Mouse (Mus musculus): ENCODE data around the gene Vpreb2. TPM values are rescaled to one million over a fixed set of nuclear protein-coding genes. Genes with fewer than 3 reads are reported as not detected.
A peak's percentile ranks its signal among the peaks of the same experiment; 100 is the strongest.
"Not testable (repeated sequence)": the region's sequence is repeated elsewhere in the genome, so short reads cannot be mapped to it uniquely, and the experiment has no call there.

Gene Vpreb2
- under 1 TPM in 1 of 2 experiments, not detected in 1; 0.36 TPM for total RNA-seq (2021)
- long read RNA-seq, experiment 1: 0 reads
- long read RNA-seq, experiment 2: 0 reads

DNA sequence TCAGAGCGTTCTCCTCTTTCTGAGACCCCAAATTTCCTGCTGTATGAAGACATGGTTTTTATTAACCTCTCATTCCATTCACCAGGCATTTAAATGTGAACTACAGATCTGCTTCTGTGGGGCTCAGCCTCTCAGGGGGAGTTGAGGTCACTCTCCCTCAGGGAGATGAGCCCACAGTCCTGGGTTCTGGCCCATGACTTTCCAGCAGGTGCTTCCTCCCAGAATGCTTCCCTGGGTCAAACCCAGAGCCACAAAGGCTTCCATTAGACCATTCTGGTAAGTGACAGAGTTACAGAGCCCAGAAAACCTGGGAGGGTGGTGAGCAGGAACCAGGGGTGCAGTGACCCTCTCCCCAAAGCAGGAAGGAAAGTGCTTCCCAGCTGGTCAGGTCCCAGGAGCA lies at the start of gene Vpreb2:
Gene Vpreb2 (plus strand): TSS at position 301 of the 400 bp plus-strand sequence.
- no peak for DNase-seq

DNA sequence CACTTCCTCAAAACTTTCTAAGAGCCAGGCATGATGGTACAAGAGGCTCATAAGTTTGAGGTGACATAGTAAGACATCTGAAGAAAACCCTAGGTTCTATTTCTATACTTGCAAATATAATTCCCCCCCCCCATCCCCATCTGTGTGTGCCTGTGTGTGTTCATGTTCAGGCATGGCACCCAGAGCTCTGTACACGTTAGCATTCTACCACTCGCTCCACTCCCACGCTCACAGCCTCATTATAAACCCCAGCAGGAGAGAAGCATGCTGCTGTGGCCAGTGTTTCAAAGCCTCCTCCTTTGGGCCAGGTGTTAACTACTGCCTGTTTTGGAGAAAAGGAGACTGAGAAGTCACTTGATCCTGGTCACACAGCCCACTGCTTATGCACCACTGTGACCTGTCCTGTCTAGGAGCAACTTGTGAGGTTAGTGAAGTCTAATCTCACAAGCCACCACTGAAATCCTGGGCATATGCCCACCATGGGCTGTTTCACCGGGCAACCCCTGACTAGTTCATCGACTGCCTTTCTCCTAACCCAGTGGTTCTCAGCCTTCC lies 48.2 kb upstream of the Vpreb2 start:
- no peak for DNase-seq

DNA sequence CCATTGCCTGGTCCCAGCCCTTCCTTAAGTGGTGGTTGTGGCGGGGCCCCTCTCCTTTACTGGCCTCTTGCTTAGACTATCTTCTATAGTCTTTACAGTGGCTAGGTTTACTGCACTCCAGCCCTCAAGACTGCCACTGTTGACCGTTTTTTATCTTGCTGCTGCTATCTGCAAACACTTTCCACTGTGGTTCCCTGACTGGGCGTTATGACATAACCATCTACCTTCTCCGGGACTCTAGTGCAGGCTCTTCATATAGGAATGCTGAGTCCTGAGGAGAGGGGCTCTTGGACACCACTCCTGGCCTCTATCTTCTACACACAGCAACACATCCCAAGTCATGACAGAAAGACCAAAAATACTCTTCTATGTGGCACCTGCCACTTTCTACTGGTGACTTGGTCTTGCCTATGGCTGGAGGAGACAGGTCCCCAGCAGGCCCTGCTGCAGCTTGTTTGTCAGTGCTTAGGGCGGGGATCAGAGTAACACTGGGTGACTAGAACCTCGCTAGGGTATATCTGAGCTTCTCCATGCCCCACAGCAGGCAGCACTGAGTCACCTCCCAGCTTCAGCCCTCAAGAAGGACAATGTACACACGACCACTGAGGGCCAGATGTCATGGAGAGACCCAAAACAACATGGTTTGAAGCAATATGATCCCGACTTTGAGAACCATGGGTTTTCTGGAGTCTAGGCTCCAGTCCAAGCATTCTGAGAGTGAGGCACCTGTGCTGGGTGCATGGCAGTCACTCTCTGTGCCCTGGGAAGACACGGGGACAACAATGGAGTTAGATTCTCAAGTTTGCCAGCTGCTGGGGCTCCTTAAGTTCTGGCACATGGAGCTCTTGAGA lies 46.4 kb upstream of the Vpreb2 start:
- DNase-seq: no peak

DNA sequence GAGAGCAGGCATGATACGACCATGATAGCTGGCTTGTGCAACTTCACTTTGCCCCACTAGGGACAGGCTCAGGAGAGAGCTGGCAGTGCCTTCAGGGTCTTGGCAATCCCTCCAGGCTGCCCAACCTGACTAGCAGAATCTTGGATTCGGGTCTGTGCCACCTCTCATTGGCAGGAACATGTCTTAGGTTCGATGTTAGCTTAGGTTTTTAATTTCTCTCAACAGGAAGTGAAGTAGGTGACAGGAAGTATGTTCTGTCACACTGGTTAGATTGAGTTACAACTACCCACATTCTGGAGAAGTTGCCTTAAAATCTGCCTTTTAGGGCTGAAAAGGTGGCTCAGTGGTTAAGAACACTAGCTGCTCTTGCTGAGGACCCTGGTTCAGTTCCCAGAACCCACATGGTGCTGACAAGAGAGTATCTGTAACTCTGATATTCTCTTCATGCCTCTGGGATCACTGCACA lies 45.8 kb upstream of the Vpreb2 start:
- DNase-seq: peak; percentile 62

DNA sequence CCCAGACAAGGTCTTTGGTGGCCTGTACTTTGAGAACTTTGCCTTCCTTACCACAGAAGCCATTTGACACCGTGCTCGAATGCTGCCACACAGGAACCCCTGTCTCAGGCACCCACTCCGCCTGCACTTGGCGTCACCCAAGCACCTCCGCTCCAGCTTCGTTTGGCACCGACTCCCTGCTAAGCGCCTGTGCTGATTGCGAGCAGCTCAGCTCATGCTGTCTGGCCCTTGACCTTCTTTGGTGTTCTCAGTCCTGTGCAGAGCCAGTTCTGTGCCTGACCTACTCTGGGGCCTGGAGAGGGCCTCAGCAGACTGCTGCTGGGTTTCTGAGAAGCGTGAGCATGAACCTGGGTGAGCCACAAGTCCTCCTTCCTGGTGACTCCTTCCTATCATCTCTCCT lies 43.5 kb upstream of the Vpreb2 start:
- DNase-seq: peak; percentile 58

DNA sequence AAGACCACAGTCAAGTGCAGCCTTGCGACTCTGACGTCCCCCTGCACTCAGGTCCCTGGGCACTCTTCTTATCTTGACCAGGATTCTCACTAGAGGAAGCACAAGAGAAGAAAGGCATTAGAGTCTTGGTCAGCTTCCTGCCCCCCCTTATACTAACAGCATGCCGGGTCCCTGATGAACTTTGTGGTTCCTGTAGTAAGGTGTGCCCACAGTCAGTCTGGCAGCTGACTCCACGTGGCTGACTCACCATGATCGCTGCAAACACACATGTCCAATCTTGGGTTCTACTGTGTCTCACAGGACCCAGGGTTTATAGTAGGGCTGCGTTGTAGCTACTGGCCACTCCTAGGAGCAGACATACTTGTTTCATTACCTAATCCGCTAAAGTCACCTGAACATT lies 42.0 kb upstream of the Vpreb2 start:
- DNase-seq: no peak

DNA sequence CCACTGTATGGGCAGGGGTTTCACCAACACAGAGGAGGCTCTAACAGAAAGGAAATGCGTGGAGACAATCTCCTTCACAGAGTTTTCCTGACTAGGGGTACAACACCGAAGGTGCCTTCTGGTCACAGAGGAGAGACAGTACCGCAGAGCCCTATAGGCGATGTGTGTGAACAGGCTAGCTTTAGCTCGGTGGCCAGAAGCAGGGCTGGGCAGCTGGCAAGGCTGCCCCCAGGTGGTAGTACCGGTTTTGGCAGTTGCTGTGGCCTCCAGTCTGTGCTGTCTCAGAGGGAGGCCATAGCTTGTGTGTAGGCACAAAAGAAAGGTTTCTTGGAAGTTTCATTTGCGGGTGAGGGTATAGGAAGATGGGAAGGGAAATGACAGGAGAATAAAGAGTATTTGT lies 41.4 kb upstream of the Vpreb2 start:
- peak; percentile 82 for DNase-seq

DNA sequence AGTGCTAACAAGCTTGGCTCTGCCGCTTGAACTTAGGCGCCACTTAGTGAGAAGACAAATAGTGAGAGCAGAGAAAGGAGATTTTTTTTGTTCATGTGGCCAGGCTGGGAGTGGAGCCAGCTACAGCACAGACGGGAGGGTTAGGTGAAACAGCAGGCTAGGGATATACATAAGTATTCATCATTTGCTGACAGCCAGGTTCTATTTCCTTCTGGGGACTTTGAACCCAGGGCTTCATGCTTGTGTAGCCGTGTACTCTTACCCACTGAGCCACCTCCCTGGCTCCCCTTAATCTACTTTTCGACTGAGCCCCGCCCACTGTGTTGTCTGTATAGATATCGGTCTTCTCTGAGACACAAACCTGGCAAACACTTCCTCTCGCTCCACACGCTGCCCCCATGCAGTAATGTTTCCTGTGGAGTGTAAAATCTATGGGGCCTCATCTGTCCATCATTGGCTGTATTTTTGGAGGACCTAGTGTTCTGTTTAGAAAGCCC lies 40.9 kb upstream of the Vpreb2 start:
- no peak for DNase-seq

DNA sequence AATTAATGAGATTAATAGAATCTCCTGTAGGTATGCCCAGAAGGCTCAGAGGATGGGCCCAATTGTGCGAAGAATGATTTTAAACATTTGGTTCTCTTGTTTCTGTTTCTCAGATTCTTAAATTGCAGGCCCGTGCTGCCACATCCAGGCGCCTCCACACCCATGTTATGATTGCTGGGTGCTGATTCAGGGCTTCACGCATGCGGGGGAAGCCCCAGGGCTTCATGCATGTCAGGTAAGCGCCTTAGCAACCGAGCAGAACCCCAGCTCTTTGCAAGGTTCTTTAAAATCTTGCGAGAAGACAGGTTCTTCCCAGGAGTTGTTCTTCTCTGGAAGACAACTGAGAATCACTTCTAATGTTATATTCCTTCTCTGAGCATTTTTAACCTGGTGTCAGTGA lies 36.8 kb upstream of the Vpreb2 start:
- DNase-seq: no peak

DNA sequence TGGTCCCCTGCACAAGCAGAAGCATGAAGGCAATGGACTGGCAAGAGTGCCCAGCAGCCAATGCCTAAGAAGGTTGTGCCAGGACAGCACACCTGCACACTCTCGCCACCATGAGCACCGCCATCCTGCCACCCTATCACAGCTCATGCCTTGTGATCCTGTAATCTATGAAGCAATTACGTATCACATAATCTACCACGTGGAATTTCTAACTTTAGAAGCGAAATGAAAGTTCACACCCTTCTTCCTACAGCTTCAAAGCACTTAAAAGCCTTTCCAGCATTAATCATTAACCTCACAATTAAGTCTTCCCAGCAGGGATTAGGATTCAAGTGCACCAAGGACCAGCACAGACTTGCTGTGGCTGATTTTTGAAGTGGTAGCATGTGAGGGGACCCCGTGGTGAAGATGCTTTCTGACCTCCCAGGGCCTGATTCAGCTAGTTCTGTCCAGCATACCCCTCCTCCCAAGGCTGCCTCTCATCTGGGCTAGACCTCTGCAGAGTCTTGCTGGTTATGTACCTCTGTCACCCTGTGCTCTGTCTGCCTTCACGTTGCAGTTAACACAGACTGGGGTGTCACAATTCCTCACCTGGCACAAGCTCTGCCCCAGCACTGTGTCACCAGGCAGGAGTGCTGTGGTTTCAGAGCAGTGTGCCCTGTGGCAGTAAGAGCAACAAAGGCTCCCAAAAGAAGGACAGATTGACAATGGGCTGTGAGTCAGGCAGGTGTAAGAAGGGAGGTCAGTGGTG lies 35.0 kb upstream of the Vpreb2 start:
- DNase-seq: no peak

DNA sequence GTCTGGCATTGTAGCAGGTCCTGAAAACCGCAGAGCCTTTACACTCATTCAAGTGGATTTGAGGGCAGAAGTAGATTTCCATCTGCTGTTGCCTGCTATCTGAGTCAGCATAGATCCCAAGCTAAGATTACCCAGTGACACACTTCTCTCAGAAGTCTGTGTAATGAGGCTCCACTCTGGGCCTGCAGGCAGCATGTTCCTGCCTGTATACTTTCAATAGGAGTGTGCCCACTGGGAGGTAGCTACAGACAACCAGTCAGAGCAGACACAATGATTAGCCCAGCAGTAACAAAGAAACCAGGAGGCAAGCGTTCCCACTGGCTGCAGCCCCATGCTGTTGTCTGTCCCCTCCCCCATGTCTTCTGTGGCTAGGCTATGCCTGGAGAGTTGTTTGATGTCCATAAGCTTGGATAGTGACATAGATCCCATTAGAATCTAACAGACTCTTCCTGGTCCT lies 30.8 kb upstream of the Vpreb2 start:
- DNase-seq: no peak

DNA sequence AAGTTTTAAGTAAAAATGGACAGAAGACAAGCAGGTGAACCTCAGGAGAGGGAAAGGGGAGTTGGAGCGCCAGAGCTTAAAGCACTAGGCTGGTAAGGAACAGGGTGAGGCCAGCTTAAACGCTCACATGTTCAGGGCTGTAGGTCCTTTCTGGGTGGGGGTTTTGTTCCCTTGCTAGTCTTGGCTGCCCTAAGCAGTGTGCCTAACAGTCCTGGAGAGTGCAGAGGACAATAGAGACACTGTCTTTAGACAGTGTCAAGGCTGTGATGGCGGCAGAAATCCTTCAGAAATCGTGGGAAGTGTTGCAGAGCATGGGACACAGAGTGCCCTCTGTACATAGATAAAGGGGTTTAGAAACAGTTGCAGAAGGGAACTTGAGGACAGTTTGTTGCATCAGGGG lies 30.2 kb upstream of the Vpreb2 start:
- no peak for DNase-seq

DNA sequence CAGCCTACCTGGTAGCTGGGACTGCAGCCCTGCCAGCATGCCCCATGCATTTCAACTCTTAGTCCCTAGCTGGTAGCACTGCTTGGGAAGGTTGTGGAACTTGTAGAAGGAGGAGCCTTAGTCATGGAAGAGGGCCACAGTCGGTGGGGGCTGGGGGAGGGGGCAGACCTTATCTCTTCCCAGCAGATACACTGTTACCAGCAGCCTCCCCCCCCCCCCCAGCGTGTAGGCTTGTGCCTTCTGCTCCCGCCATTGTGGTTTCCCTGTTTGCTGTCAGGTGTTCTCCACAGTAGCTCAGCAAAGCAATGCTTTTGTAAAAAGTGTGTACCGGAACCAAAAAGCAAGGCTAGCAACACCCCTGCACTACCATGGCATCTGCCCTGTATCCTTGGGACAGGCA lies 28.6 kb upstream of the Vpreb2 start:
- no peak for DNase-seq

DNA sequence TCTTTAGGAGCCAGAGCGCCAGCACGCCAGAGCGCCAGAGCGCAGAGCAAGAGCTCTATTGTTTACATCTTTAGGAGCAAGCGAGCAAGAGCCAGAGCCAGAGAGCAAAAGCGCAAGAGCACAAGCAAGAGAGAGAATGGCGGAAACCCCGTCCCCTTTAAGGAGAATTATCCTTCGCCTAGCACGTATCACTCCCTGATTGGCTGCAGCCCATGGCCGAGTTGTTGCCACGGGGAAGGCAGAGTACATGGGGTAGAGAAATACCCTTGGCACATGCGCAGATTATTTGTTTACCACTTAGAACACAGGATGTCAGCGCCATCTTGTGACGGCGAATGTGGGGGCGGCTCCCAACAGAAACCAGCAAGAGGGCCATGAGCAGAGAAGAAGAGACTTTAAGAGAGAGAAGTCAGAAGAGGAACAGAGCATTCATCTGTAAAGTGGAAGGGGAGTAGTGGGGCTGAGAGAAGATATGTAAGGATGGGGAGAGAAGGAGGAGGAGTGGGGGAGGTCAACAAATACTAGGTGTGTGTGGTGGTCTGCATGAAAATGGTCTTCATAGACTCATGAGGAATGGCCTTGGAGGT lies 24.1 kb upstream of the Vpreb2 start:
- DNase-seq: not testable (repeated sequence)

DNA sequence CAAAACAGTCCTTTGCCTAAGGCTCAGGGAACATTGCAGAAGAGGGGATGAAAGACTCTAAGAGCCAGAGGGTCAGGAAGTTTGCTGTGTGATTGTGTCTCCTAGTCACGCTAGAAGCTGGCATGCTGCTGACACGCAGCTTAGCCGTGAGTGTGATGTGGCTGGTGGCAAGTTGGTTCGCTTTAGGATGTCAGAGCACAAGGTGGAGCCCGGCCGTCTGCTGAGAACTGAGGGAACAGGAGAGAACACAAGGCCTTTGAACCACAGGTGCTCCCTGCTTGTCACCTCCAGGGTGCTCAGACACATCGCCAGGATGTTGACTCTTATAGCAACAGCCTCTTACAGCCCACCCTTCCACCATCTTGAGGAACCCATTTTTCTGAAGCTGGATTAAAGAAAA lies 18.1 kb upstream of the Vpreb2 start:
- no peak for DNase-seq

DNA sequence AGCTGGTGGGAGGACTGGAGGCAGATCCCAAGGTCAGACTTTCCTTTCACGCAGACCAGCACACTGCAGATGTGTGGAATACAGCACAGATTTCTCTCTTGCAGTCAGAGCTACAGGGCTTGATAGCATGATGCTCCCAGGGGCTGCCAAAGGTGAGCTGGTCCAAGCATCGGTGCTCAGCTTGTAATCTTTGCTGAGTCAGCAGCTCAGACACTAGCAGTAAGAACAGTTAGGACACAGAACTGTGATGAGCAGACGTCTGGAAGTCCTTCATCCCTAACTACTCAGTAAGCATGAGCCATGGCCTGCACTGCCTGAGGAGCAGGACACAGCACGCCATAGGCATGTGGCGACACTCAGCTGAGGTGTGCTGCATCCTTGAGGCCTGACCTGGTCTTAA lies 8.4 kb upstream of the Vpreb2 start:
- DNase-seq: no peak

DNA sequence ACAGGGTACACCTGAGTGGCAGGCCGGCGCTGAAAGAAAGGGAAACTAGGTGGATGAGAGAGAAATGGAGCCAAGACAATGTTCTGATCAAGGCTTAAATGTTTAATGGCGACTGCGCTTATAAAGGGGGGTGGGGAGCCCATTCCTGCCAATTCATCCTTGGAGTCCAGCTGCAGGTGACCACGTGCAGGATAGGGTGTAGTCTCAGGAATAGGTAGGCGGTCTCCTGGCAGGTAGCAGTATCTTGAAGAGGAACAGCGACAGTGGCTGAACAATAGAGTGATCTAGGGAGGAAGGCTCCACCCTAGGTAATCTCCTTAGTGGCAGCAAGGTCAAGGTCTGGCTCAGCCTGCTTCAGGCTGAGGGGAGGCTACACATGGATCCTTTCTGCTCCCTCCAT lies 2.4 kb upstream of the Vpreb2 start:
- not testable (repeated sequence) for DNase-seq

DNA sequence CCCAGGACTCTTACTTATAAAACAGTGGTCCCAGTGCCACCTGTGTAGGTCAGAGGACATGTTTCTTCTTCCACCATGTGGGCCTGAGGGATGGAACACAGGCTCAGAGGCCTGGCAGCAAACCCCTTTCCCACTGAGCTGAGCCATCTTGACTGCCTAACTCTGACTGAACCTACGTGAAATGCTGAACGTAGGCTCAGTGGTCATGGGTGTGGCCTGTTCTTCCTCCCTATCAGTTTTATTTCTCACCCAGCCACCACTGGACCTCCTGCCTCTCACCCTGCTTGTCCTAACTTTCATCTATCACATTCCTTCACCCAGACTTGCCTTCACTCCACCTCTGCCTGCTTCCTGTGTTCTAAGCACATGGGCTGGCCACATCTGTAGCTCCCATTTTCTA lies 3.0 kb downstream of the Vpreb2 start:
- no peak for DNase-seq

DNA sequence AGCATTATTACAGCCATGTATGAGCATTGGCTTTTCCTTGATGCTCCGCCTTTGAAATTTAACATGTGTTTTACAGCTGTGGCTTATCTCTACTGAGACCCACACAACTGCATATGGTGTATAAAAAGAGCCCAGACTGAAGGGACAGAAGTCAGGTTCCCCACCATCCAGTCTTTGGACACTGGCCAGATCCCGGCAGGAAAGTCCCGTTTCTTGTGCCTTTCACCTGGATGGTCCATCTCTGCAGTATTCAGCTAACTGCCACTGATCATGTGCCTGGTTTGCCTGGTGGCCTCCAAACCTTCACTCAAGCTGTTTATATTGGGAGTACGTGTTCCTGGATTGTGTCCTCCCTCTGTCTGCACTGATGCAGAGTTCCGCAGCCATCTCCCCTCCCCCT lies 4.0 kb downstream of the Vpreb2 start:
- no peak for DNase-seq

DNA sequence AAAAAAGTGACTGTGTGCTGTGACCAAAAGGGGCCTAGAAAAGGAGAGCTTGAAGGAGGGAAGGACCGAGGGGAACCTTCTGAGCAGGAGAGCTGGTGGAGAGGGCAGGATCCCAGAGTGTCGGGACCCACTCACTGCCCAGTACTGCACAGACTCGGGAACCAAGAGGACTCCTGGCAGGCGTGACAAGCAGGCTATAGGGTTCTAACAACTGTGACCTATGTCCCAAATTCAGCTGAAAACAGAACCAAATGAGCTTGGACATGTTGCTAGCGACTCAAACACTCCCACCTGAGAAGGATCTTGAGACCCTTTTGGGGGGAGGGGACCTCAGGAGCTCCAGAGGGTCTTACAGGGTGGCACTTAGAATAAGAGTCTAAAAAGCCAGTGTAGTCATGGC lies 4.8 kb downstream of the Vpreb2 start:
- no peak for DNase-seq

DNA sequence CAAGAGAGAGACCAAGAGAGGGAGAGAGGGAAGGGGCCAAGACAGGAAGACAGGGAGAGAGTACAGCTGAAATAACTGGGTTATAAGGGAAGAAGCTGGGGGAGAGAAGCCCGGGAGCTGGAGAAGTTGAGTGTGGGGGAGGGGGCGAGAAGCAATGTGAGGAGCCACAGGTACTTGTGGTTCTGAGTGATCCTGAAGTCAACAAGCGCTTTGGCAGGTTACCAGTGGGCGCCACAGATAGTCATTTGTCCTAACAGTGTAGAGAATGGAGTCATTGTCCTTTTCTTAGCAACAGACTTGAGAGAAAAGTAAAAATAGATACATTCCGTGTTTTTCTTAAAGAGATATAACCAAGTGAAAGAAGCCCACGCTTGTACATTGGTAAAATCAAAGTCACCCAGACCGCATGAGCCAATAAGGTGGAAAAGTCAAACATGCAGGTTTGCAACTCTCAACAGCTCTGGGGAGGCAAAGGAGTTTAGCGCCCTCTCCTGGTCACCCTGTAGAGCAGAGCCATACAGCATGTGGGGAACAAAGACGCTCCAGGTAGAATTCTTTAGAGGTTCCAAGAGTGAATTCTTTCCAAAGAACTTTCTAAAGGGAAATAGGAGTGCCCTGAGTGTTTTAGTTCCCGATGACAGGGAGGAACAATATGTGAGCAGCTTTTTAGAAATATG lies 6.4 kb downstream of the Vpreb2 start:
- DNase-seq: peak; percentile 74

DNA sequence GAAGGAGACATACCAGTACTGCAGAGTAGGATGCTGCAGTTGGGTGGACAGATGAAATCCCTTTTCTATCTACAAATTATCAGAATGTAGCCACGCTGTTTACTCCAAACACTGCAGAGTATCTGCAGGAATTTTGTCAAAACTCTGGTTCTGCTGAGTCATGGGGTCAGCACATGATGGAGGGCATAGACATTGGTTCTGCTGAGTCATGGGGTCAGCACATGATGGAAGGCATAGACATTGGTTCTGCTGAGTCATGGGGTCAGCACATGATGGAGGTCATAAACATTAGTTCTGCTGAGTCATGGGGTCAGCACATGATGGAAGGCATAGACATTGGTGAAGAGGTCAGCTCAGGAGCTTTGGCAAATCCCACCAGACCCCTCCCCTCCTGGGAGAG lies 7.5 kb downstream of the Vpreb2 start:
- no peak for DNase-seq

Measured in adrenal gland, postnatal 10 days (tissue).